Mouse (Mus musculus): ENCODE data around the gene Hsd17b12. TPM values are rescaled to one million over a fixed set of nuclear protein-coding genes. Genes with fewer than 3 reads are reported as not detected.

Gene Hsd17b12
- polyA plus RNA-seq, 1 experiment from 2014 or later: 141 TPM

DNA sequence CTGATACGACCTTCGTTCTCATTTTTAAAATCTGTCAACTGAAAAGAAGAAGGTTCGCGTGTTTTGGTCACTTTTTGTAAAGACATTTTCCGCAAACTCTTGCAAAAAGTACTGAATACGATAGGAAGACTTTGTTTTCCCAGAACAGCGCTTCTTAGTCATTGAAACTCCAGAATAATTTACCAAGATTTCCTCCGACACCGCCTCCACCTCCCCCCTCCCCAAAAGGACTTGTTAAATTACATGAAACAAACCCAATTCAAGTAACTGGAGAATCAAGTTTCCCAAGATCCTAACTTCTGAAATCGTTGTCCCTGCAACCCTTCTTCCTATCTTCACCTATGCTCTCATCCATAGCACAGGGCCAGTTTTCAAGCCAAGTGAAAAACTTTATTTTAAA lies 713 bp downstream of the Hsd17b12 start:
- ATAC-seq (ENCODE audit: low FRiP score): no peak
- no peaks in the 10 kb centered on the region for H3K27me3 ChIP-seq (replicated peaks)
- H3K9ac ChIP-seq (replicated peaks): peak overlapping the region; percentile 91
- H3K27ac ChIP-seq (replicated peaks): peak overlapping the region; percentile 96
- H3K4me1 ChIP-seq: peaks cover 31% of the 10 kb centered on the region
- no peaks in the 10 kb centered on the region for H3K36me3 ChIP-seq
- peak overlapping the region; percentile 88 for H3K4me3 ChIP-seq (replicated peaks)
- no peaks in the 10 kb centered on the region for H3K9me3 ChIP-seq (replicated peaks)
- WGBS: 2% methylated on average over 10 of the region's 10 CpGs
- H3K4me2 ChIP-seq: peak overlapping the region; percentile 73

DNA sequence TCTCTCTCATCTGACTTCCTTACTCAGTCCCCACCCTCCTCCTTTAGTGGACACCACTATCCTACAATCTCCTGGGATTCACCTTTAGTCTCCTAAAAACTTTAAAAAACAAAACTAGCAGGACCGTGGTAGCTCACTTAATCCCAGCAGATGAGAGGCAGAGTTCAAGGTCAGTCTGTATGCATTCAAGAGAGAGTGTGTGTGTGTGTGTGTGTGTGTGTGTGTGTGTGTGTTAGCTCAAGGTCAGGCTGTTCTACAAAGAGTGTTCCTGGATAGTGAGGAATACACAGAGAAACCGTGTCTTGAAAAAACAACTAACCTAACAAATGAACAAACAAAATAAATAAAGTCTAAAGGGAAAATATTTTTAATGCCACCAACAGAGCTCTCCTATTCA lies 12.6 kb downstream of the Hsd17b12 start:
- Histone ChIP-seq H3K36me3 (no peaks in the 10 kb centered on the region), H3K9ac (replicated peaks) (no peak overlapping the region), H3K4me1 (no peaks in the 10 kb centered on the region), H3K27ac (replicated peaks) (no peak overlapping the region), H3K9me3 (replicated peaks) (no peaks in the 10 kb centered on the region), H3K27me3 (replicated peaks) (no peaks in the 10 kb centered on the region), H3K4me3 (replicated peaks) (no peak overlapping the region), H3K4me2 (no peak overlapping the region)
- ATAC-seq (ENCODE audit: low FRiP score): no peak
- WGBS: 78% methylated on average over 2 of the region's 2 CpGs

DNA sequence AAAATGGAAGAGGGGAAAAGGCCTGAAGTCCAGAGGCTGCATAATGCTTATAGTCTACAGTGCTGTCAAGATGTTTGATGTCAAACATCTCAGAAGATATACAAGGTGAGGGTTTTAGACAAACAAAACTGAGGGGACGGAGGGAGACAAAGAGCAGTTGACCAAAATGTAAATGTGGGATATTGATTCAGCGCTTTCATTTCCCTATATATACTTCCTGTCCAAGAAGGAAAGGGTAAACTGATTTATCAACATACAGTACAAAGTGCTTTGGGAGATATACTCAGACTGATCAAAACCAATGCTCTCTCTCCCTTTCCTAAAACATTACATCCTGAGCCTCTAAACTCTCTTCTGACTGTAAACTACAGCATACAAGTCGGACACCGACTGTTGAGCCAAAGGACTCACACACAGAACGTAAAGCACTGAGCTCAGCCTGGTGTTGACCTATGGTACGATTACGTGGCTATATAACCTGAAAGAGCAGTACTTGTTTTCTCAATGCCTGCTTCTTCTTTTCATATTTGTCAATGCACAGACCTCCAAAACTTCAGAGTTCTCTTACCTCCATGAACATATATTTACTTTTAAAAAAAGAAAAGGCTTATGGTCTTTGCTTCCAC lies 13.1 kb downstream of the Hsd17b12 start:
- no peak overlapping the region for H3K4me2 ChIP-seq
- H3K27me3 ChIP-seq (replicated peaks): no peaks in the 10 kb centered on the region
- H3K36me3 ChIP-seq: no peaks in the 10 kb centered on the region
- 89% methylated on average over 7 of the region's 7 CpGs for WGBS
- no peaks in the 10 kb centered on the region for H3K9me3 ChIP-seq (replicated peaks)
- H3K4me3 ChIP-seq (replicated peaks): no peak overlapping the region
- H3K9ac ChIP-seq (replicated peaks): no peak overlapping the region
- H3K4me1 ChIP-seq: no peaks in the 10 kb centered on the region
- H3K27ac ChIP-seq (replicated peaks): no peak overlapping the region
- no peak for ATAC-seq (ENCODE audit: low FRiP score)

DNA sequence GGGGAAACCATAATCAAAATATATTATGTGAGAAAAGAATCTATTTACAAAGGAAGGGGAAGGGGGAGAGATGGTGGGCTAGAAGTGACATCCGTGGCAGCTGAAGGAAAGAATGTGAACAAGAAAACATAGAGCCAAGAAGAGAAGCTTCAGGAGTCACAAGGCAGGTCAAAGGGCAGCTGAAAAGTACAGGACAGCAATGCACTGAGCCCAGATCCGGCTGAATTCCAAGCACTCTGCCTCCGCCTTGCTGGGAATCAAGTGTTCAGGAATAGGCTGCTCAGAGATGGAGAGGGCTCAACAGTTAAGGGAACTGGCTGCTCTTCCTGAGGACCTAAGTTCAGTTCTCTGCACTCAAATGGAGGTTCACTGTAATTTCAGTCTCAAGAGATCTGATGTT lies 16.5 kb downstream of the Hsd17b12 start:
- H3K36me3 ChIP-seq: no peaks in the 10 kb centered on the region
- H3K27ac ChIP-seq (replicated peaks): no peak overlapping the region
- ATAC-seq (ENCODE audit: low FRiP score): no peak
- WGBS: 72% methylated on average over 3 of the region's 3 CpGs
- H3K4me1 ChIP-seq: no peaks in the 10 kb centered on the region
- H3K9ac ChIP-seq (replicated peaks): no peak overlapping the region
- no peak overlapping the region for H3K4me3 ChIP-seq (replicated peaks)
- H3K27me3 ChIP-seq (replicated peaks): no peaks in the 10 kb centered on the region
- H3K4me2 ChIP-seq: no peak overlapping the region
- no peaks in the 10 kb centered on the region for H3K9me3 ChIP-seq (replicated peaks)

DNA sequence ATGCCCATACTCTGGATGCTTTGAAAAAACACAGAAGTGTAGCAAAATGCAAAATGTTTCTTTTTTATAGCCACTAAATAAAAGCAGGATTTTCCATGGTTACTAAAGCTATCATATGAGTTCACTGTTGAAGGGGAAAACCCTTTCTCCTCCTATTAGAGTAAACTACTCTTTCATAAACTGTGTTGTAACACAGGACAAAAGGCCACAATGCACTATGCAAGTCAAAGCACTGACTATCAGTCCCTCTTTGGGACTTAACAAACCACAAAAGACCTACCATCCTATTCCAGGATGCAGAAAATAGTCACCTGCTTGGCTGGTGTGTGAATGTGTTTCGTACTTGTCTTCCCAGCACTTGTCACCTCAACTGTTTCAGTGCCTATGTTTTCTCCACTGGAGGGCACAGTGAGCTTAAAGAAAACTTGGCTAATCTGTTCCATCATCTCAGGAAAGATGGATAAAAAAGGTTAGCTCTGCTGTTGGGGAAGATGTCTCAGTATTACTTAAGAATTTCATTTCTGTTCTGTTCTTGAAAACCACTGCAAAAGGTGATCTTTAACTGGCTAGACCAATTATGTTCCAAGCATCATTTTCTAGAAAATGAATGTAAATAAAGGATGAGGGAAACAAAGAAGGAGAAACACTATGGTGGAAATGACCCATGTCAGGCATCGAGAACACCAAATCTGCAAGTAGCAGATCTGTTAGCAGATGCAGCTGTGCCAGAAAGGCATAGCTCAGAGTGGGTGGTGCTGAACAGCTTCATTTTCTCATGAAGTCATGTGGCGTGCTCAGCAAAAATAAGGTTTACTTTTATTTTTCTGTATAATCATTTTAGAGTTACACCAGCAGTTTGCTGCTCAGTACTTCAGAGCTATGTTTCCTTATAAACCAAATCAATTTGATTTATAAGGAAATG lies 19.0 kb downstream of the Hsd17b12 start:
- ATAC-seq (ENCODE audit: low FRiP score): no peak
- Histone ChIP-seq H3K9me3 (replicated peaks) (no peaks in the 10 kb centered on the region), H3K4me3 (replicated peaks) (no peak overlapping the region), H3K4me1 (no peaks in the 10 kb centered on the region), H3K27ac (replicated peaks) (no peak overlapping the region), H3K36me3 (no peaks in the 10 kb centered on the region), H3K9ac (replicated peaks) (no peak overlapping the region), H3K4me2 (no peak overlapping the region), H3K27me3 (replicated peaks) (no peaks in the 10 kb centered on the region)
- WGBS: 78% methylated on average over 3 of the region's 3 CpGs

DNA sequence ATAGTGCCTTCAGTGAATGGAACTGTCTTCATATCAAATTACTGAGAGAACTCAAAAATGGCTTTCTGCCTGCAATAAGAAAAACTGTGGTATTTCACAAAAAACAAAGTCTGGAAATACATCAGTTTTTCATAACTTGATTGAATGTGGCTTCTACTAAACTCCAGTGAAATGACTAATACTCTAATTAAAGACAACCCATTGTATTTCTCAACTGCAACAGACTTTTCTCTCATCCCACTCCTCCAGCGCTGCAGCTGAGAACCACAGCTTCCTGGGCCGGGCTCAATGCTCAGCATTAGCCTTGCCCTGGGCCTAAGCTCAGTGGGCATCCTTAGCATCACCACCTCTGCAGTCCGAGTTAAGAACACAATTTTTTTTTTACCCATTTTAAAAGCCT lies 20.9 kb downstream of the Hsd17b12 start:
- Histone ChIP-seq H3K9ac (replicated peaks) (no peak overlapping the region), H3K27ac (replicated peaks) (no peak overlapping the region), H3K4me2 (no peak overlapping the region), H3K27me3 (replicated peaks) (no peaks in the 10 kb centered on the region), H3K4me1 (no peaks in the 10 kb centered on the region), H3K4me3 (replicated peaks) (no peak overlapping the region), H3K9me3 (replicated peaks) (no peaks in the 10 kb centered on the region), H3K36me3 (no peaks in the 10 kb centered on the region)
- 95% methylated on average over 3 of the region's 3 CpGs for WGBS
- no peak for ATAC-seq (ENCODE audit: low FRiP score)

DNA sequence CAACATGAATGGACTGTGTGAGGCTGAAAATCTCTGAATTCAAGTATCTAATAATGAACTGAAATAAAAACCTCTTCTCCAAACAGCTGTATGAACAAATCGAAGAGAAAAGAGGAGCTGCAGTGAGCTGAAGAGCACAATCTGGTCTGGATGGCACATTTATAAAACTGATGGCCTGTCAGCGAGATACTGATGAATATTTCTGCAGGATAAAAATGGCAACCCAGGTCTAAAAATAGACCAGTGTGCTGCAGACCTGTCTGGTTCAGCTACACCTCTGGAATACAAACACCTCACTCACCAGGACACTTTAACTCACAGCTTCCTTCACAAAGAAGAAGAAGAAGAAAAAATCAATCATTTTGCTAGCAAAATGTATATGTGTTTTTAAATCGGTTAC lies 29.3 kb downstream of the Hsd17b12 start:
- Histone ChIP-seq H3K4me2 (no peak overlapping the region), H3K4me3 (replicated peaks) (no peak overlapping the region), H3K36me3 (no peaks in the 10 kb centered on the region), H3K4me1 (peaks cover 8% of the 10 kb centered on the region), H3K27me3 (replicated peaks) (no peaks in the 10 kb centered on the region), H3K9ac (replicated peaks) (no peak overlapping the region), H3K9me3 (replicated peaks) (no peaks in the 10 kb centered on the region), H3K27ac (replicated peaks) (peak overlapping the region; percentile 72)
- WGBS: 73% methylated on average over 3 of the region's 3 CpGs
- no peak for ATAC-seq (ENCODE audit: low FRiP score)

DNA sequence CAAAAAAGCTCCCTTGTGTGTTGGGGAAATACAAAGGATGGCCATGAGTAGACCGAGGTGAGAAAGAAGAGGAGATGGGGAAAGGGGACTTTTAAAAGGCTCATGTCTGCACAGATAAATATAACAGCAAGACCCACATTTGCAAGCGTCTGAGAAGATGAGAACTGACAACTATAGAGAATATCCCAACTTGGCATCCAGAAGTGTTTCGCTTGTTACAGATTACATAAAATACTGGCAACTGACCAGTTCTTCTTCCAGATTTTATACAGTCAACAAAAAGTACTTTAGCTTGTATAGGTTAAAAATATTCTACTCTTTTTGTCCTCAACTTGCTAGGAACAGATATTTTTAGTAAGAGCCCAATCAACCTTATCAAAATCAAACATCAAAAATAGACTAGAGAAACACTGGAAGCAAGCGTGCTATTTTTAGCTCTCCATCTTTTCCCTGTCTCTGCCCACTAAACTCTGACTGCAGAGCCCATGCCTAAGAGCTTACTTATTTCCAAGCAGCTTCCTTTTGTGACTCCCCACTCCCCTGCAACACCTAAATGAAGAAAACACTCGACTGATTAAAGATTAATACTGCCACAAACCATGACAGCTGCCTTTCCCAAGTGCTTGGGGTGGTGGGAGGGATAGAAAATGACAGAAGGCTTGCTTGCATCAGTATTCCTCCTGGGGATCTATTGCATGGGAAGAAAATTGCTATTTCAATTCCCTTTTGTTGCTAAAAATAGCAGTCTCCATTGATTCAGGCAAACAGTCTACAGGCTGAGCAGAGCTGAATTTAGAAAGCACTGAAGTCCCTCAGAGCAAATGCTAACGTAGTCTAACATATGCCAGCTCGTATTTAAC lies 35.4 kb downstream of the Hsd17b12 start:
- H3K27me3 ChIP-seq (replicated peaks): no peaks in the 10 kb centered on the region
- peak overlapping the region; percentile 88 for H3K27ac ChIP-seq (replicated peaks)
- H3K36me3 ChIP-seq: no peaks in the 10 kb centered on the region
- H3K9ac ChIP-seq (replicated peaks): no peak overlapping the region; the same call in 1 of the 2 replicates
- peaks cover 17% of the 10 kb centered on the region for H3K4me1 ChIP-seq
- H3K4me2 ChIP-seq: peak overlapping the region; percentile 41
- 31% methylated on average over 7 of the region's 7 CpGs for WGBS
- ATAC-seq (ENCODE audit: low FRiP score): peak; percentile 78
- H3K9me3 ChIP-seq (replicated peaks): no peaks in the 10 kb centered on the region
- H3K4me3 ChIP-seq (replicated peaks): no peak overlapping the region

DNA sequence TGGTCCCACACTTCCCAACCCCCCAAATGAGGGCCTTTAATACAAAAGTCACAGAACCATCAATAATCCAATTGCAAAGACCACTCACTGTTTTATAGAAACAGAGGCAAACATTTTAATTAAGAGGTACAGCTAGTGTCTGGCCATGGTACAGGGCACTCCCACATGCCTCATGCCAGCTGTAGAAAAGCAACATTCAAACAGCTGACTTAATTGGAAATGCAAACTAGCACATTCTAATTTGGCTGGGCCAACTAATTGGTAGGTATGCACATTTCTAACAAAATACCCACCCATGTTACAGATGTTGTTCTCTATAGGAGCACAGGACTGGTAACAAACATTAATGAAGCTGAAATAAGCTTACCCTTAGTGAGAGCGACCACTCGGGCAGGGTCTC lies 54.0 kb downstream of the Hsd17b12 start:
- no peaks in the 10 kb centered on the region for H3K27me3 ChIP-seq (replicated peaks)
- H3K9ac ChIP-seq (replicated peaks): no peak overlapping the region
- H3K36me3 ChIP-seq: peaks cover 5% of the 10 kb centered on the region; the same call in 1 of the 2 replicates
- H3K4me1 ChIP-seq: no peaks in the 10 kb centered on the region
- H3K4me2 ChIP-seq: no peak overlapping the region
- H3K9me3 ChIP-seq (replicated peaks): no peaks in the 10 kb centered on the region
- 74% methylated on average over 2 of the region's 2 CpGs for WGBS
- no peak; the same call in 1 of the 2 replicates for ATAC-seq (ENCODE audit: low FRiP score)
- H3K27ac ChIP-seq (replicated peaks): no peak overlapping the region
- no peak overlapping the region for H3K4me3 ChIP-seq (replicated peaks)

DNA sequence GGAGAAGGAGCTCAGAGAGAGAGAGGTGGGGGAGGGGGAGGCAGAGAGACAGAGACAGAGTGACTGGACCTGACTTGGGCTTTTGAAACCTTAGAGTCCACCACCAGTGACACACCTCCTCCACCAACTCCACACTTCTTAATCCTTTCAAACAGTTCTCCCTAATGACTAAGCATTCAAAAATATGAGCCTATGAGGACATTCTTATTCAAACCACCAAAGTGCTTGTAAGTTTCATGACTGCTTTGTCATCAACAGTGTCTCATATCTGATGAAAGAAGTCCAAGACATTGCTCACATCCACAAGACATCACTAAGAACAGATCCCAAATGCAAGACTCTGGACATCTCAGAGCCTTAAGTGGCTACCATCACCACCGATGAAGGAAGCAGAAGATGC lies 67.9 kb downstream of the Hsd17b12 start:
- Histone ChIP-seq H3K9ac (replicated peaks) (no peak overlapping the region), H3K4me1 (no peaks in the 10 kb centered on the region), H3K27me3 (replicated peaks) (no peaks in the 10 kb centered on the region), H3K36me3 (no peaks in the 10 kb centered on the region), H3K9me3 (replicated peaks) (no peaks in the 10 kb centered on the region), H3K27ac (replicated peaks) (no peak overlapping the region), H3K4me3 (replicated peaks) (no peak overlapping the region), H3K4me2 (no peak overlapping the region)
- ATAC-seq (ENCODE audit: low FRiP score): no peak
- 96% methylated on average over 1 of the region's 1 CpGs for WGBS

DNA sequence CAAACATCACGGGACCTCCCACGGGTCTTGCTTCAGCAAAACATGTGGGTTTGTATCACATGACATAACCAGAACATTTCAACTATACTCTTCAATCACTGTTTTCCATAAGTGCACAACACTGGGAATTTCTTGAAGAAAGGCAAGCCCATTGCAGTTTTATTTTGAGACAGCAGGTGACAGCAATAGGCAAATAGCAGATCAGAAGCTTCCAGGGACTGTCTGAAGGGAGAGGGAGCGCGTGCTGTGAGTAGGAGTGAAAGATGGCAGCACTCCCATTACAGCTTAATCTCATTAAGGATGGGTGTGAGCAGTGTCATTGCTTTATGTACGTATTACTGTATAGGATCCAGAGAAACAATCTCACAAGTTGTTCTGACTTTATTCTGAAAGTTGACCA lies 88.3 kb downstream of the Hsd17b12 start:
- H3K9me3 ChIP-seq (replicated peaks): no peaks in the 10 kb centered on the region
- ATAC-seq (ENCODE audit: low FRiP score): no peak
- no peak overlapping the region for H3K4me3 ChIP-seq (replicated peaks)
- H3K27ac ChIP-seq (replicated peaks): no peak overlapping the region
- H3K9ac ChIP-seq (replicated peaks): no peak overlapping the region
- no peaks in the 10 kb centered on the region for H3K36me3 ChIP-seq
- H3K27me3 ChIP-seq (replicated peaks): no peaks in the 10 kb centered on the region
- H3K4me1 ChIP-seq: no peaks in the 10 kb centered on the region
- no peak overlapping the region for H3K4me2 ChIP-seq
- WGBS: 74% methylated on average over 5 of the region's 5 CpGs
